Mouse (Mus musculus) liver, embryonic 14.5 days (tissue): ENCODE data around the gene Kin.

Source experiments
- CTCF ChIP-seq: IDR thresholded peaks from 2 replicates; pipeline ENCODE4 v1.5.1; 2016; ENCODE audit warnings: antibody characterized with exemption, low read depth, control low read depth
- EP300 ChIP-seq: IDR thresholded peaks from 2 replicates; pipeline ENCODE4 v1.6.1; 2016; ENCODE audit warnings: antibody characterized with exemption, low read depth

DNA sequence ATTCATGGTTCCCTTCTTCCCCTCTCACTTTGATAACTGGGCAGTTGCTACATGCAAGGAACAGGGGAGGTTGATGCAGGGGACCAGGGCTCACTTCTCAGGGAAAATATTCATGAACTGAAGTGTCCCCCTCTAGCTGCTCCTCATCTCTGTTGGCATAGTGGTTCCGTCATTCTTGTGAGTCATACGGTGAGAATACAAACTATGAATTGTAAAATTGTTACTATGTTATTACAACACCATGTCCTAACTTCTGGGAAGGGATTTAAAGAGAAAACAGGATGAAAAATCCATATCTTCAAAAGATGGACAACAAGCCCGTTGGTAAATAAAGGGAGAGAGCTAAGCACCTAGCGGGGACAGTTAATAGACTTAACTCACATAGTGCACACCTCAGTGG is 50.9 kb downstream of the Kin start, which contains the start of gene Itih2:
- TF ChIP-seq EP300 (no peak), CTCF (no peak)
